8 mouse cellular contexts compared by ENCODE assay signal in the genomic region with DNA sequence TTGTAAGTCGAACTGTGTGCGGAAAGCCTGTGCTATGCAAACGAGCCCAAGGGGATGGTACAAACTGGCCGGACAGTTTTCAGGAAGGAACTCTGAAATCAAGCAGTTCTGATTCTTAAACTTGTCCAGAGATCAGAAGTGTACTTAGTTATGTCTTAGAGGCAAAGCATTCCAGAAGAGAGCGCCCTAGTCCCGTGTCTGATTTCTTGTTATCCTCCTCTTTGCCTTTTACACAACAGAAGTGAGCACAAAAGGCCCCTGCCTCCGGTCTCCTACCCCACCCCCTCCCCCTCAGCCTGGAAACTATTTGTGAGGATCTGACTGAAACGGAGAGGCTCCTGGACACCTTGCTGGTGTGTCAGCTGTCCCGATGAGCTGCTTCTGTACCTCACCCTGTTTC. TPM values are rescaled to one million over a fixed set of nuclear protein-coding genes. Genes with fewer than 3 reads are reported as not detected.
DNase-seq lines count a peak whose midpoint lies in the region; ATAC-seq and TF ChIP-seq lines count a peak whose summit lies in the region.
"Had no signal": no experiment of that assay in that cellular context is flagged by ENCODE, and none has a peak within 500 bp of the region (broad histone marks: within the 10 kb centered on the region; RNA-seq: fewer than 3 reads in every experiment).

No protein-coding gene starts in this region.

- peak; percentile 22 for DNase-seq in midbrain, embryonic 10.5 days (ENCODE audit: low spot score)
- peak; percentile 30 for DNase-seq in forebrain, postnatal 0 days
- no peak for DNase-seq in stomach, postnatal 0 days (ENCODE audit: low spot score)
- no peak for DNase-seq in spleen, postnatal 4 days (ENCODE audit: low spot score in 2 of 2)
- no peak for DNase-seq in layer of hippocampus, postnatal 36 days

- peaks cover 15% of the 10 kb centered on the region for H3K4me1 ChIP-seq in midbrain, embryonic 10.5 days
- peaks cover 2% of the 10 kb centered on the region; the same call in 1 of the 2 replicates for H3K4me1 ChIP-seq in midbrain, embryonic 16.5 days (ENCODE audit: control insufficient read depth, insufficient read depth, low read length)
- no peaks in the 10 kb centered on the region for H3K4me1 ChIP-seq in forebrain, postnatal 0 days (ENCODE audit: insufficient read depth)
- peaks cover 29% of the 10 kb centered on the region for H3K4me1 ChIP-seq in kidney, embryonic 15.5 days
- H3K4me1 ChIP-seq in stomach, postnatal 0 days (replicated peaks; ENCODE audit: control insufficient read depth, insufficient read depth) = no peaks in the 10 kb centered on the region

- H3K4me3 ChIP-seq in midbrain, embryonic 10.5 days = peak overlapping the region; percentile 22; the same call in 1 of the 2 replicates
- H3K4me3 ChIP-seq in midbrain, embryonic 16.5 days (ENCODE audit: low read depth, low read length) = no peak overlapping the region
- no peak overlapping the region for H3K4me3 ChIP-seq in forebrain, postnatal 0 days (ENCODE audit: low read depth, low read length)
- H3K4me3 ChIP-seq in kidney, embryonic 15.5 days (replicated peaks) = no peak overlapping the region
- no peak overlapping the region for H3K4me3 ChIP-seq in stomach, postnatal 0 days (ENCODE audit: low read depth, low read length)
- H3K4me3 ChIP-seq: limb, embryonic 12.5 days had no signal

- H3K36me3 ChIP-seq in midbrain, embryonic 10.5 days = no peaks in the 10 kb centered on the region
- H3K36me3 ChIP-seq in midbrain, embryonic 16.5 days (ENCODE audit: control insufficient read depth, insufficient read depth, low read length) = no peaks in the 10 kb centered on the region
- H3K36me3 ChIP-seq in forebrain, postnatal 0 days (ENCODE audit: insufficient read depth) = no peaks in the 10 kb centered on the region
- no peaks in the 10 kb centered on the region for H3K36me3 ChIP-seq in kidney, embryonic 15.5 days
- H3K36me3 ChIP-seq in stomach, postnatal 0 days (ENCODE audit: control insufficient read depth, insufficient read depth, low read length) = no peaks in the 10 kb centered on the region
- H3K36me3 ChIP-seq: limb, embryonic 12.5 days had no signal

- 18% methylated on average over 9 of the region's 9 CpGs for WGBS in midbrain, embryonic 10.5 days
- WGBS in midbrain, embryonic 16.5 days = 6% methylated on average over 9 of the region's 9 CpGs
- WGBS in forebrain, postnatal 0 days = 8% methylated on average over 9 of the region's 9 CpGs
- 21% methylated on average over 9 of the region's 9 CpGs for WGBS in kidney, embryonic 15.5 days
- WGBS in stomach, postnatal 0 days = 23% methylated on average over 9 of the region's 9 CpGs

- H3K4me2 ChIP-seq in midbrain, embryonic 16.5 days (ENCODE audit: low read length) = no peak overlapping the region
- no peak overlapping the region for H3K4me2 ChIP-seq in forebrain, postnatal 0 days (ENCODE audit: low read depth)
- H3K4me2 ChIP-seq in kidney, embryonic 15.5 days = peak overlapping the region; percentile 2; the same call in 1 of the 2 replicates
- no peak overlapping the region for H3K4me2 ChIP-seq in stomach, postnatal 0 days (replicated peaks; ENCODE audit: low read depth)
- H3K4me2 ChIP-seq: limb, embryonic 12.5 days had no signal

- H3K27ac ChIP-seq in midbrain, embryonic 10.5 days (replicated peaks) = peak overlapping the region; percentile 77
- H3K27ac ChIP-seq in midbrain, embryonic 16.5 days (ENCODE audit: low read length) = no peak overlapping the region
- H3K27ac ChIP-seq in forebrain, postnatal 0 days (ENCODE audit: low read depth, low read length) = no peak overlapping the region
- H3K27ac ChIP-seq in kidney, embryonic 15.5 days = no peak overlapping the region
- H3K27ac ChIP-seq in stomach, postnatal 0 days (replicated peaks) = no peak overlapping the region
- H3K27ac ChIP-seq: limb, embryonic 12.5 days had no signal

- peak; percentile 18; the same call in 1 of the 2 replicates for TF ChIP-seq CTCF in forebrain, postnatal 0 days (IDR thresholded peaks at IDR 0.05; ENCODE audit: low read depth)
- TF ChIP-seq CTCF in stomach, postnatal 0 days (IDR thresholded peaks at IDR 0.05; ENCODE audit: low read depth) = peak; percentile 57

- no peaks in the 10 kb centered on the region for H3K9me3 ChIP-seq in midbrain, embryonic 10.5 days (replicated peaks)
- no peaks in the 10 kb centered on the region for H3K9me3 ChIP-seq in midbrain, embryonic 16.5 days (replicated peaks; ENCODE audit: control insufficient read depth, low read length, poor library complexity, severe bottlenecking)
- H3K9me3 ChIP-seq in forebrain, postnatal 0 days (ENCODE audit: low read length) = no peaks in the 10 kb centered on the region
- H3K9me3 ChIP-seq in kidney, embryonic 15.5 days (replicated peaks) = no peaks in the 10 kb centered on the region
- H3K9me3 ChIP-seq in stomach, postnatal 0 days (ENCODE audit: control insufficient read depth, low read length) = no peaks in the 10 kb centered on the region
- H3K9me3 ChIP-seq: limb, embryonic 12.5 days had no signal

- no peaks in the 10 kb centered on the region for H3K27me3 ChIP-seq in midbrain, embryonic 10.5 days (ENCODE audit: low read depth, poor library complexity, severe bottlenecking)
- no peaks in the 10 kb centered on the region for H3K27me3 ChIP-seq in midbrain, embryonic 16.5 days (ENCODE audit: control insufficient read depth, insufficient read depth, low read depth, low read length)
- H3K27me3 ChIP-seq in forebrain, postnatal 0 days (ENCODE audit: insufficient read depth, low read length) = no peaks in the 10 kb centered on the region
- H3K27me3 ChIP-seq in kidney, embryonic 15.5 days = no peaks in the 10 kb centered on the region
- H3K27me3 ChIP-seq in stomach, postnatal 0 days (ENCODE audit: control insufficient read depth, insufficient read depth, low read length) = no peaks in the 10 kb centered on the region
- H3K27me3 ChIP-seq: limb, embryonic 12.5 days had no signal

- no peak for ATAC-seq in midbrain, embryonic 16.5 days
- peak; percentile 62; the same call in 1 of the 2 replicates for ATAC-seq in forebrain, postnatal 0 days
- no peak for ATAC-seq in kidney, embryonic 15.5 days (replicated peaks; ENCODE audit: low FRiP score)
- ATAC-seq in stomach, postnatal 0 days (ENCODE audit: low FRiP score, low TSS enrichment) = no peak

- no peak overlapping the region for H3K9ac ChIP-seq in midbrain, embryonic 16.5 days (ENCODE audit: low read depth, low read length)
- no peak overlapping the region for H3K9ac ChIP-seq in forebrain, postnatal 0 days
- H3K9ac ChIP-seq in kidney, embryonic 15.5 days = no peak overlapping the region
- no peak overlapping the region for H3K9ac ChIP-seq in stomach, postnatal 0 days (ENCODE audit: low read length)
- H3K9ac ChIP-seq: limb, embryonic 12.5 days had no signal

- no peak for TF ChIP-seq EP300 in stomach, postnatal 0 days (optimal IDR thresholded peaks at IDR 0.05)

RNA-seq across cellular contexts. Expression of a gene that starts 20.9 kb away (rescaled TPM):
- 0.15 and 0.78 TPM in 2 replicates for polyA plus RNA-seq in midbrain, embryonic 10.5 days (2016; fragmentation: Nextera tagmentation; extraction: Ambion mirVana)
- 1.1 and 1.3 TPM in 2 replicates for polyA plus RNA-seq in midbrain, embryonic 16.5 days (2015; fragmentation: Nextera tagmentation; extraction: Ambion mirVana)
- total RNA-seq in forebrain, postnatal 0 days (2014; rRNA removed) = 1.00 and 1.7 TPM in 2 replicates
- 0.78 and 1.6 TPM in 2 replicates for polyA plus RNA-seq in forebrain, postnatal 0 days (2015; fragmentation: Nextera tagmentation; extraction: Ambion mirVana)
- 0.62 and 1.0 TPM in 2 replicates for polyA plus RNA-seq in kidney, embryonic 15.5 days (2015; fragmentation: Nextera tagmentation; extraction: Ambion mirVana)
- 0.33 and 0.40 TPM in 2 replicates for polyA plus RNA-seq in stomach, postnatal 0 days (2015; fragmentation: Nextera tagmentation; extraction: Ambion mirVana)
- under 1 TPM; 0.81 to 0.95 TPM for total RNA-seq in layer of hippocampus, postnatal 36 days (2021)

RNA-seq across cellular contexts. Expression of a gene that starts 30.9 kb away (rescaled TPM):
- polyA plus RNA-seq in midbrain, embryonic 10.5 days (2016; fragmentation: Nextera tagmentation; extraction: Ambion mirVana) = not detected in 2 replicates
- polyA plus RNA-seq in midbrain, embryonic 16.5 days (2015; fragmentation: Nextera tagmentation; extraction: Ambion mirVana) = not detected in 2 replicates
- total RNA-seq in forebrain, postnatal 0 days (2014; rRNA removed) = not detected in 2 replicates
- not detected in 2 replicates for polyA plus RNA-seq in forebrain, postnatal 0 days (2015; fragmentation: Nextera tagmentation; extraction: Ambion mirVana)
- polyA plus RNA-seq in kidney, embryonic 15.5 days (2015; fragmentation: Nextera tagmentation; extraction: Ambion mirVana) = not detected in 2 replicates
- polyA plus RNA-seq in stomach, postnatal 0 days (2015; fragmentation: Nextera tagmentation; extraction: Ambion mirVana) = 0.11 and 0.23 TPM in 2 replicates
- total RNA-seq in layer of hippocampus, postnatal 36 days (2021) = not detected
- polyA plus RNA-seq: limb, embryonic 12.5 days had no signal

RNA-seq across cellular contexts. Expression of a gene that starts 32.4 kb away (rescaled TPM):
- polyA plus RNA-seq in midbrain, embryonic 10.5 days (2016; fragmentation: Nextera tagmentation; extraction: Ambion mirVana) = not detected in 2 replicates
- not detected in 2 replicates for polyA plus RNA-seq in midbrain, embryonic 16.5 days (2015; fragmentation: Nextera tagmentation; extraction: Ambion mirVana)
- 13.1 and 19.0 TPM in 2 replicates for total RNA-seq in forebrain, postnatal 0 days (2014; rRNA removed)
- polyA plus RNA-seq in forebrain, postnatal 0 days (2015; fragmentation: Nextera tagmentation; extraction: Ambion mirVana) = not detected in 2 replicates
- not detected in 2 replicates for polyA plus RNA-seq in kidney, embryonic 15.5 days (2015; fragmentation: Nextera tagmentation; extraction: Ambion mirVana)
- polyA plus RNA-seq in stomach, postnatal 0 days (2015; fragmentation: Nextera tagmentation; extraction: Ambion mirVana) = not detected in 2 replicates
- total RNA-seq in layer of hippocampus, postnatal 36 days (2021) = 10 to 100 TPM; 14.2 to 17.0 TPM
- polyA plus RNA-seq: limb, embryonic 12.5 days had no signal

RNA-seq across cellular contexts. Expression of a gene that starts 45.8 kb away (rescaled TPM):
- 73.9 and 85.1 TPM in 2 replicates for polyA plus RNA-seq in midbrain, embryonic 10.5 days (2016; fragmentation: Nextera tagmentation; extraction: Ambion mirVana)
- 20.8 and 22.8 TPM in 2 replicates for polyA plus RNA-seq in midbrain, embryonic 16.5 days (2015; fragmentation: Nextera tagmentation; extraction: Ambion mirVana)
- 16.7 and 20.0 TPM in 2 replicates for total RNA-seq in forebrain, postnatal 0 days (2014; rRNA removed)
- polyA plus RNA-seq in forebrain, postnatal 0 days (2015; fragmentation: Nextera tagmentation; extraction: Ambion mirVana) = 11.3 and 13.1 TPM in 2 replicates
- 74.3 and 78.6 TPM in 2 replicates for polyA plus RNA-seq in kidney, embryonic 15.5 days (2015; fragmentation: Nextera tagmentation; extraction: Ambion mirVana)
- polyA plus RNA-seq in stomach, postnatal 0 days (2015; fragmentation: Nextera tagmentation; extraction: Ambion mirVana) = 44.7 and 48.6 TPM in 2 replicates
- 10 to 100 TPM; 12.8 to 13.2 TPM for total RNA-seq in layer of hippocampus, postnatal 36 days (2021)

RNA-seq across cellular contexts. Expression of a gene that starts 46.0 kb away (rescaled TPM):
- polyA plus RNA-seq in midbrain, embryonic 10.5 days (2016; fragmentation: Nextera tagmentation; extraction: Ambion mirVana) = 50.4 and 55.6 TPM in 2 replicates
- polyA plus RNA-seq in midbrain, embryonic 16.5 days (2015; fragmentation: Nextera tagmentation; extraction: Ambion mirVana) = 95.0 and 99.5 TPM in 2 replicates
- 54.8 and 61.9 TPM in 2 replicates for total RNA-seq in forebrain, postnatal 0 days (2014; rRNA removed)
- 97.2 and 103 TPM in 2 replicates for polyA plus RNA-seq in forebrain, postnatal 0 days (2015; fragmentation: Nextera tagmentation; extraction: Ambion mirVana)
- 49.5 and 53.9 TPM in 2 replicates for polyA plus RNA-seq in kidney, embryonic 15.5 days (2015; fragmentation: Nextera tagmentation; extraction: Ambion mirVana)
- polyA plus RNA-seq in stomach, postnatal 0 days (2015; fragmentation: Nextera tagmentation; extraction: Ambion mirVana) = 38.3 and 42.7 TPM in 2 replicates
- 100 to 1,000 TPM in 1 of 2 experiments, 10 to 100 TPM in 1; 89.8 to 103 TPM for total RNA-seq in layer of hippocampus, postnatal 36 days (2021)

Comparison
In these comparisons a context has a peak if more than half of its experiments do, and no peak if none do; other contexts are left out.
1. DNase-seq: peak in midbrain, embryonic 10.5 days (single experiment) and forebrain, postnatal 0 days (single experiment); none in stomach, postnatal 0 days (single experiment), spleen, postnatal 4 days (0 of 2) and layer of hippocampus, postnatal 36 days (0 of 2).